Mouse (Mus musculus) kidney, adult 2 months (tissue): ENCODE data around the gene Gm14151.

Source experiments
- CTCF ChIP-seq: fragments of 200-500 bp; conservative IDR thresholded peaks from 2 replicates; pipeline ENCODE4 v1.5.1; 2011; ENCODE audit warnings: low read depth, mild to moderate bottlenecking, control low read depth, low read length, moderate library complexity, mixed read lengths; ENCODE audit not compliant: insufficient read depth, insufficient read length
- POLR2A ChIP-seq: fragments of 200-500 bp; IDR thresholded peaks from one replicate; pipeline ENCODE4 v1.6.1; 2011; ENCODE audit warnings: low read depth, low read length, control low read depth

GRCm38 (mm10) chr2:151039726-151040125 is 52.4 kb downstream of the Gm14151 start:
- TF ChIP-seq CTCF (no peak), POLR2A (no peak)
